Comparison of ENCODE assay signal across 9 mouse cellular contexts in genomic region chr11:86596187-86596960, GRCm38 (mm10). TPM values are rescaled to one million over a fixed set of nuclear protein-coding genes. Genes with fewer than 3 reads are reported as not detected.
A peak's percentile ranks its signal among the peaks of the same experiment; 100 is the strongest.
DNase-seq lines count a peak whose midpoint lies in the region; ATAC-seq and TF ChIP-seq lines count a peak whose summit lies in the region.
"Had no signal": no experiment of that assay in that cellular context is flagged by ENCODE, and none has a peak within 500 bp of the region (broad histone marks: within the 10 kb centered on the region; RNA-seq: fewer than 3 reads in every experiment).

No protein-coding gene starts in this region.

- no peak overlapping the region for H3K4me3 ChIP-seq in kidney, embryonic 16.5 days (ENCODE audit: low read length)
- no peak overlapping the region for H3K4me3 ChIP-seq in MEL (ENCODE audit: control insufficient read depth in 1 of 2, insufficient read depth in 1 of 2, low read depth in 2 of 2, low read length in 2 of 2)
- H3K4me3 ChIP-seq in embryonic facial prominence, embryonic 14.5 days (ENCODE audit: low read depth, low read length), result no peak overlapping the region
- H3K4me3 ChIP-seq in lung, postnatal 0 days (ENCODE audit: low read depth, low read length), result no peak overlapping the region

- peaks cover 3% of the 10 kb centered on the region for H3K79me2 ChIP-seq in MEL (ENCODE audit: control insufficient read depth, insufficient read depth, low read length, poor library complexity)

- no peak for TF ChIP-seq POLR2A in MEL (IDR thresholded peaks at IDR 0.05; ENCODE audit: control insufficient read depth in 1 of 2, insufficient read depth in 1 of 2, low read depth in 1 of 2, low read length in 2 of 2, poor library complexity in 1 of 2)

- no peak for TF ChIP-seq EP300 in MEL (IDR thresholded peaks at IDR 0.05; ENCODE audit: low read depth in 1 of 2, low read length in 2 of 2)
- peak; percentile 97 for TF ChIP-seq EP300 in lung, postnatal 0 days (IDR thresholded peaks at IDR 0.05)

- no peaks in the 10 kb centered on the region for H3K9me3 ChIP-seq in kidney, embryonic 16.5 days (ENCODE audit: low read length)
- H3K9me3 ChIP-seq in MEL (replicated peaks; ENCODE audit: insufficient read depth, low read length), result no peaks in the 10 kb centered on the region
- no peaks in the 10 kb centered on the region for H3K9me3 ChIP-seq in embryonic facial prominence, embryonic 14.5 days (ENCODE audit: control insufficient read depth, low read length)
- no peaks in the 10 kb centered on the region for H3K9me3 ChIP-seq in lung, postnatal 0 days (ENCODE audit: low read length)

- peaks cover 13% of the 10 kb centered on the region for H3K4me1 ChIP-seq in kidney, embryonic 16.5 days (ENCODE audit: insufficient read depth, low read length)
- peaks cover 24 to 29% of the 10 kb centered on the region in 2 experiments for H3K4me1 ChIP-seq in MEL (ENCODE audit: control insufficient read depth in 1 of 2, insufficient read depth in 2 of 2, low read length in 2 of 2)
- no peaks in the 10 kb centered on the region for H3K4me1 ChIP-seq in embryonic facial prominence, embryonic 14.5 days (ENCODE audit: control insufficient read depth, insufficient read depth, low read length)
- H3K4me1 ChIP-seq in lung, postnatal 0 days (ENCODE audit: insufficient read depth, low read depth, low read length), result peaks cover 17% of the 10 kb centered on the region; the same call in 1 of the 2 replicates

- H3K9ac ChIP-seq in kidney, embryonic 16.5 days (replicated peaks; ENCODE audit: low read length), result no peak overlapping the region
- no peak overlapping the region for H3K9ac ChIP-seq in MEL (ENCODE audit: control insufficient read depth, low read depth, low read length, poor library complexity, severe bottlenecking)
- no peak overlapping the region for H3K9ac ChIP-seq in embryonic facial prominence, embryonic 14.5 days (ENCODE audit: low read depth, low read length)
- no peak overlapping the region for H3K9ac ChIP-seq in lung, postnatal 0 days (replicated peaks; ENCODE audit: low read depth)

- H3K27me3 ChIP-seq in kidney, embryonic 16.5 days (ENCODE audit: insufficient read depth, low read length), result no peaks in the 10 kb centered on the region
- no peaks in the 10 kb centered on the region for H3K27me3 ChIP-seq in MEL (ENCODE audit: control insufficient read depth in 1 of 2, insufficient read depth in 2 of 2, low read length in 2 of 2)
- no peaks in the 10 kb centered on the region for H3K27me3 ChIP-seq in embryonic facial prominence, embryonic 14.5 days (replicated peaks; ENCODE audit: control insufficient read depth, insufficient read depth, low read length)
- no peaks in the 10 kb centered on the region for H3K27me3 ChIP-seq in lung, postnatal 0 days (replicated peaks; ENCODE audit: insufficient read depth, low read length)
- H3K27me3 ChIP-seq: Patski had no signal

- H3K27ac ChIP-seq in kidney, embryonic 16.5 days (ENCODE audit: low read length), result no peak overlapping the region
- H3K27ac ChIP-seq in MEL (ENCODE audit: control insufficient read depth, low read depth, low read length), result no peak overlapping the region
- peak overlapping the region; percentile 65; the same call in 1 of the 2 replicates for H3K27ac ChIP-seq in embryonic facial prominence, embryonic 14.5 days (replicated peaks; ENCODE audit: low read depth, low read length)
- H3K27ac ChIP-seq in lung, postnatal 0 days (ENCODE audit: low read length), result peak overlapping the region; percentile 43; the same call in 1 of the 2 replicates

- TF ChIP-seq CTCF in MEL (IDR thresholded peaks at IDR 0.05 in 2 of 3, conservative IDR thresholded peaks at IDR 0.05 in 1 of 3; ENCODE audit: control insufficient read depth in 1 of 3, insufficient read depth in 1 of 3, low read depth in 2 of 3, low read length in 3 of 3, poor library complexity in 1 of 3, severe bottlenecking in 1 of 3), result no peak
- no peak for TF ChIP-seq CTCF in lung, postnatal 0 days (IDR thresholded peaks at IDR 0.05)

- H3K36me3 ChIP-seq in kidney, embryonic 16.5 days (ENCODE audit: insufficient read depth, low read length), result no peaks in the 10 kb centered on the region
- H3K36me3 ChIP-seq in MEL (ENCODE audit: control insufficient read depth in 1 of 2, insufficient read depth in 2 of 2, low read length in 2 of 2), result peaks cover 3 to 38% of the 10 kb centered on the region in 2 experiments; a peak in 3 of 4 replicates
- no peaks in the 10 kb centered on the region for H3K36me3 ChIP-seq in embryonic facial prominence, embryonic 14.5 days (ENCODE audit: control insufficient read depth, insufficient read depth, low read length)
- H3K36me3 ChIP-seq in lung, postnatal 0 days (ENCODE audit: insufficient read depth, low read length), result no peaks in the 10 kb centered on the region

- no peak for TF ChIP-seq RAD21 in MEL (IDR thresholded peaks at IDR 0.05; ENCODE audit: low read depth, low read length)

- no peak overlapping the region for H3K4me2 ChIP-seq in kidney, embryonic 16.5 days (replicated peaks; ENCODE audit: low read depth, low read length)
- no peak overlapping the region for H3K4me2 ChIP-seq in embryonic facial prominence, embryonic 14.5 days (ENCODE audit: low read depth, low read length)
- H3K4me2 ChIP-seq in lung, postnatal 0 days (replicated peaks; ENCODE audit: low read depth, low read length), result no peak overlapping the region

- WGBS in kidney, embryonic 16.5 days, result 82% methylated on average over 7 of the region's 7 CpGs
- WGBS in embryonic facial prominence, embryonic 14.5 days, result 53% methylated on average over 7 of the region's 7 CpGs
- WGBS in lung, postnatal 0 days, result 62% methylated on average over 7 of the region's 7 CpGs

- DNase-seq in kidney, adult 18-20 months, result peak; percentile 86
- DNase-seq in MEL (ENCODE audit: low read depth, low spot score), result peak; percentile 40
- DNase-seq in embryonic facial prominence, embryonic 14.5 days (ENCODE audit: low spot score), result peak; percentile 74
- DNase-seq in lung, postnatal 0 days (ENCODE audit: low spot score), result peak; percentile 95
- DNase-seq in frontal cortex, postnatal 14 days (ENCODE audit: low spot score in 2 of 2), result no peak
- DNase-seq in urinary bladder, postnatal 25 days (ENCODE audit: low spot score), result no peak
- no peak for DNase-seq in urinary bladder, postnatal 36 days (ENCODE audit: low spot score in 2 of 2)

- no peak for ATAC-seq in kidney, embryonic 16.5 days (ENCODE audit: low FRiP score, low TSS enrichment)
- no peak for ATAC-seq in embryonic facial prominence, embryonic 14.5 days (ENCODE audit: low read depth)
- ATAC-seq in lung, postnatal 0 days, result peak; percentile 86
- ATAC-seq: Patski had no signal

TF ChIP-seq in MEL, 35 proteins besides CTCF, POLR2A, EP300 and RAD21:
- TF ChIP-seq MAZ (IDR thresholded peaks at IDR 0.05; ENCODE audit: low read depth, low read length), result no peak
- TF ChIP-seq SMC3 (IDR thresholded peaks at IDR 0.05; ENCODE audit: low read depth, low read length), result no peak
- TF ChIP-seq MAFK (IDR thresholded peaks at IDR 0.05; ENCODE audit: borderline replicate concordance, low read depth, low read length), result no peak
- TF ChIP-seq MAX (IDR thresholded peaks at IDR 0.05; ENCODE audit: low read length), result no peak
- no peak for TF ChIP-seq CHD1 (IDR thresholded peaks at IDR 0.05; ENCODE audit: low read depth, low read length)
- no peak for TF ChIP-seq ZC3H11A (IDR thresholded peaks at IDR 0.05; ENCODE audit: low read depth, low read length)
- TF ChIP-seq ETS1 (IDR thresholded peaks at IDR 0.05; ENCODE audit: low read depth, low read length), result no peak
- no peak for TF ChIP-seq ZKSCAN1 (IDR thresholded peaks at IDR 0.05; ENCODE audit: low read depth, low read length)
- no peak for TF ChIP-seq KAT2A (conservative IDR thresholded peaks at IDR 0.05; ENCODE audit: low read depth, low read length)
- TF ChIP-seq USF2 (IDR thresholded peaks at IDR 0.05; ENCODE audit: borderline replicate concordance in 1 of 2, insufficient read depth in 1 of 2, low read depth in 1 of 2, low read length in 2 of 2), result no peak
- no peak for TF ChIP-seq MYC (IDR thresholded peaks at IDR 0.05; ENCODE audit: low read depth, low read length)
- no peak for TF ChIP-seq TCF12 (IDR thresholded peaks at IDR 0.05; ENCODE audit: low read depth, low read length)
- no peak for TF ChIP-seq GABPA (IDR thresholded peaks at IDR 0.05; ENCODE audit: low read depth, low read length)
- TF ChIP-seq JUND (IDR thresholded peaks at IDR 0.05; ENCODE audit: low read depth, low read length), result no peak
- no peak for TF ChIP-seq HCFC1 (IDR thresholded peaks at IDR 0.05; ENCODE audit: low read depth, low read length)
- TF ChIP-seq SIN3A (IDR thresholded peaks at IDR 0.05; ENCODE audit: low read length), result no peak
- no peak for TF ChIP-seq E2F4 (IDR thresholded peaks at IDR 0.05; ENCODE audit: borderline replicate concordance, low read depth, low read length)
- TF ChIP-seq MYB (IDR thresholded peaks at IDR 0.05; ENCODE audit: low read depth, low read length), result no peak
- no peak for TF ChIP-seq NELFE (IDR thresholded peaks at IDR 0.05; ENCODE audit: low read depth, low read length)
- no peak for TF ChIP-seq ZMIZ1 (IDR thresholded peaks at IDR 0.05; ENCODE audit: low read depth, low read length)

RNA-seq across cellular contexts. Expression of gene Tubd1, which starts 51.6 kb away (rescaled TPM):
- 11.4 and 13.6 TPM in 2 replicates for polyA plus RNA-seq in kidney, embryonic 16.5 days (2015; fragmentation: Nextera tagmentation; extraction: Ambion mirVana)
- 21.5 and 23.4 TPM in 2 replicates for total RNA-seq in MEL (2012; rRNA removed)
- 10 to 100 TPM in 1 of 2 experiments, not detected in 1; 14.4 TPM for polyA plus RNA-seq in MEL (2012; ENCODE audit: insufficient read depth in 1 of 2, insufficient read length in 2 of 2, low read depth in 1 of 2, low replicate concordance in 2 of 2, missing spikeins in 1 of 2)
- 10.8 and 12.7 TPM in 2 replicates for polyA plus RNA-seq in embryonic facial prominence, embryonic 14.5 days (2014; fragmentation: Nextera tagmentation; extraction: Ambion mirVana)
- 7.3 and 7.5 TPM in 2 replicates for polyA plus RNA-seq in lung, postnatal 0 days (2015; fragmentation: Nextera tagmentation; extraction: Ambion mirVana)

RNA-seq across cellular contexts. Expression of gene Rps6kb1, which starts 51.8 kb away (rescaled TPM):
- 51.6 and 62.1 TPM in 2 replicates for polyA plus RNA-seq in kidney, embryonic 16.5 days (2015; fragmentation: Nextera tagmentation; extraction: Ambion mirVana)
- 39.3 and 39.8 TPM in 2 replicates for total RNA-seq in MEL (2012; rRNA removed)
- polyA plus RNA-seq in MEL (2012; ENCODE audit: insufficient read depth in 1 of 2, insufficient read length in 2 of 2, low read depth in 1 of 2, low replicate concordance in 2 of 2, missing spikeins in 1 of 2), result 10 to 100 TPM; 49.4 to 73.6 TPM
- polyA plus RNA-seq in embryonic facial prominence, embryonic 14.5 days (2014; fragmentation: Nextera tagmentation; extraction: Ambion mirVana), result 60.5 and 66.1 TPM in 2 replicates
- 35.5 and 35.6 TPM in 2 replicates for polyA plus RNA-seq in lung, postnatal 0 days (2015; fragmentation: Nextera tagmentation; extraction: Ambion mirVana)

Comparison
In these comparisons a context has a peak if more than half of its experiments do, and no peak if none do; other contexts are left out.
1. DNase-seq: peak in kidney, adult 18-20 months (single experiment), MEL (single experiment), embryonic facial prominence, embryonic 14.5 days (single experiment) and lung, postnatal 0 days (single experiment); none in frontal cortex, postnatal 14 days (0 of 2), urinary bladder, postnatal 25 days (single experiment) and urinary bladder, postnatal 36 days (0 of 2).
2. H3K27ac ChIP-seq: peak in embryonic facial prominence, embryonic 14.5 days (single experiment) and lung, postnatal 0 days (single experiment); none in kidney, embryonic 16.5 days (single experiment) and MEL (single experiment).